Mouse (Mus musculus): ENCODE measurements at regions not wholly inside any gene's neighbourhood (a gene's known extent, or its start where the extent isn't known, plus 50 kb on each side); places are given as distances from the start of the nearest gene placed in this dataset.

- 82% methylated on average over 3 of the region's 3 CpGs for WGBS
- no peak for DNase-seq (ENCODE audit: low spot score)
- Histone ChIP-seq H3K27me3 (ENCODE audit: low read depth, poor library complexity, severe bottlenecking) (no peaks in the 10 kb centered on the region), H3K9me3 (replicated peaks) (no peaks in the 10 kb centered on the region), H3K4me3 (no peak overlapping the region), H3K27ac (replicated peaks) (no peak overlapping the region), H3K4me1 (peaks cover 22% of the 10 kb centered on the region), H3K36me3 (no peaks in the 10 kb centered on the region)
These were observed 244.7 kb upstream of the Noct start for GRCm38 (mm10) chr3:50979592-50979991.

DNA sequence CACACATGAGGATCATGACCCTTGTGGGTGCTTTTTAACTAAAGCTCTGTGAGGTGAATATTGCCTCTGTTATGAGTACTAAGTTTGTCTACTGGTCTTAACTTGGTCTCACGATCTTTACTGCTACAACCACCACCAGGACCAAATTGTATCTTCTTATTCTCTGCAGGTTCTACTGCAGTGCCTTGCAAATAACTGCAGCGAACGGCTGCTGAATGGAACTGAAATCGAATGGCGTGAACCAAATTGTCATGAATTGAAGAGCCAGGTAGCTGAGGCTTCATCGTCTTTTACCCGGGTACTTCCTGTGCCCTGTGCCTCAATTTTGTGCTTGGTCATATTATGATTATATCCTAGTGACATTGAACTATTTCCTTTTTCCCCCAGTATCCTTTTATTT is 242.5 kb upstream of the Noct start:
- no peak for DNase-seq (ENCODE audit: low spot score)
- WGBS, result 93% methylated on average over 7 of the region's 7 CpGs
- H3K27me3 ChIP-seq (ENCODE audit: low read depth, poor library complexity, severe bottlenecking), result no peaks in the 10 kb centered on the region

GRCm38 (mm10) chr3:50982649-50983048 is 241.6 kb upstream of the Noct start:
- Histone ChIP-seq H3K4me3 (no peak overlapping the region), H3K9me3 (replicated peaks) (no peaks in the 10 kb centered on the region), H3K4me1 (peaks cover 39% of the 10 kb centered on the region), H3K27me3 (ENCODE audit: low read depth, poor library complexity, severe bottlenecking) (no peaks in the 10 kb centered on the region), H3K36me3 (no peaks in the 10 kb centered on the region), H3K27ac (replicated peaks) (peak overlapping the region; percentile 46)
- WGBS, result 65% methylated on average over 9 of the region's 9 CpGs
- no peak for DNase-seq (ENCODE audit: low spot score)

More for the DNA sequence above, 242.5 kb upstream of the Noct start:
- H3K4me1 ChIP-seq, result peaks cover 39% of the 10 kb centered on the region
- H3K9me3 ChIP-seq (replicated peaks), result no peaks in the 10 kb centered on the region
- H3K36me3 ChIP-seq, result no peaks in the 10 kb centered on the region
- no peak overlapping the region for H3K4me3 ChIP-seq
- no peak overlapping the region for H3K27ac ChIP-seq (replicated peaks)

- Histone ChIP-seq H3K27me3 (ENCODE audit: low read depth, poor library complexity, severe bottlenecking) (no peaks in the 10 kb centered on the region), H3K27ac (replicated peaks) (peak overlapping the region; percentile 46), H3K4me1 (peaks cover 39% of the 10 kb centered on the region), H3K9me3 (replicated peaks) (no peaks in the 10 kb centered on the region), H3K4me3 (no peak overlapping the region), H3K36me3 (no peaks in the 10 kb centered on the region)
- DNase-seq (ENCODE audit: low spot score), result no peak
- WGBS, result 76% methylated on average over 5 of the region's 5 CpGs
These were observed 241.1 kb upstream of the Noct start for GRCm38 (mm10) chr3:50983126-50983525.

- Histone ChIP-seq H3K27me3 (ENCODE audit: low read depth, poor library complexity, severe bottlenecking) (no peaks in the 10 kb centered on the region), H3K36me3 (no peaks in the 10 kb centered on the region), H3K9me3 (replicated peaks) (no peaks in the 10 kb centered on the region), H3K4me1 (peaks cover 39% of the 10 kb centered on the region), H3K27ac (replicated peaks) (peak overlapping the region; percentile 74), H3K4me3 (no peak overlapping the region)
- 62% methylated on average over 12 of the region's 12 CpGs for WGBS
- peak; percentile 28 for DNase-seq (ENCODE audit: low spot score)
These were observed 240.1 kb upstream of the Noct start for GRCm38 (mm10) chr3:50983962-50984765.

- peaks cover 40% of the 10 kb centered on the region for H3K4me1 ChIP-seq
- no peaks in the 10 kb centered on the region for H3K27me3 ChIP-seq (ENCODE audit: low read depth, poor library complexity, severe bottlenecking)
- no peak for DNase-seq (ENCODE audit: low spot score)
- WGBS, result 96% methylated on average over 12 of the region's 12 CpGs
- no peaks in the 10 kb centered on the region for H3K36me3 ChIP-seq
- H3K27ac ChIP-seq (replicated peaks), result no peak overlapping the region
- no peak overlapping the region for H3K4me3 ChIP-seq
- H3K9me3 ChIP-seq (replicated peaks), result no peaks in the 10 kb centered on the region
These were observed 236.4 kb upstream of the Noct start for GRCm38 (mm10) chr3:50987821-50988220.

DNA sequence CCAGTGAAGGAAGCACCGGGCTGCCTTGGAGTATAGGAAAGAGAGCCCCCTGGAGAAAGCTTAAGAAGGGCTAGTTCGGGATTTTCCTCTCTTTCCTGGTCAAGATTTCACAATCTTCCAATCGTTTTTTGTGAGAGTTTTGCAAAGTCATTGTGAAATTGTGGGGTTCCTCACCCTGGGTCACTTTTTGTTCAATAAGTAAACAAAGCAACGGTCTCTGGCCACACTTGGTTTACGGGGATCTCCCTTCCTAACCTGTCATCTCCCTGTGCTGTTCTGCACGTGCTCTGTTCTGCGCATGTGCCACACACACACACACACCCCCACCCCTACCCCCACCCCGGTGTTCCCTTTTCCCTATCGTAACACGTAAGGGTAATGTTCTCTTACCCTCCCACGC is 233.4 kb upstream of the Noct start:
- no peak for DNase-seq (ENCODE audit: low spot score)
- Histone ChIP-seq H3K4me1 (peaks cover 12% of the 10 kb centered on the region), H3K36me3 (no peaks in the 10 kb centered on the region), H3K9me3 (replicated peaks) (no peaks in the 10 kb centered on the region), H3K27me3 (ENCODE audit: low read depth, poor library complexity, severe bottlenecking) (no peaks in the 10 kb centered on the region), H3K27ac (replicated peaks) (no peak overlapping the region), H3K4me3 (no peak overlapping the region)
- WGBS, result 81% methylated on average over 11 of the region's 11 CpGs

DNA sequence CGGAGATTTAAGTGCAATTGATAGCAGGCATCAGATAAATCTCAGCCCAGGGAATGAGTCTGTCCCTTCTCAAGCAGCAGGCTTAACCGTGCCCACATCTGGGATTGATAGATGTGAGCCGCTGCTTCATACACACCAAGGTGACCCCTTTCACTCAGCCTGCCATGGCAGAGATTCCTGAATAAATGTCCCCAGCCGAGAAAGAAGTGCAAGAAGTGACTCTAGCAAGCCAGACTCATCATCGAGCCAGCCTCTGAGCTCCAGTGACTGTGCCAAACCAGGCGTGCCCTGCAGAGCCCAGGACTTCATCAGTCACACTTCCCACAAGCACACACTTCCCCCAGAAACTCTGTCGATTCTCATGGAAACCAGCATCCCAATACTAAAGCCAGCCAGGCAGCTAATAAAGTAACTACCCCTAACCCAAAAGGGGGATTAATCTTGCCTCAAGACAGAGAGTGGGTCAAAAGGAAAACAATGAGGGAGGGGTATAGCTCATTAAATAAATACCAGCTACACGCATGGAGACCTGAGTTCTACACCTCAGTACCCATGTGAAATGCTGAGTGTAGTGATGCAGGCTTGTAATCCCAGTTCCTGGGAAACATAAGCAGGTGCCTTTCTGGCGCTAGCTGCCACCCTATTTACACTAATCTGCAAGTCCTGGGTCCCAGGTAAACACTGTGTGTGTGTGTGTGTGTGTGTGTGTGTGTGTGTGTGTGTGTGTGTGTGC is 231.5 kb upstream of the Noct start:
- Histone ChIP-seq H3K27me3 (ENCODE audit: low read depth, poor library complexity, severe bottlenecking) (no peaks in the 10 kb centered on the region), H3K4me1 (peaks cover 7% of the 10 kb centered on the region), H3K36me3 (no peaks in the 10 kb centered on the region), H3K27ac (replicated peaks) (0 out of 2 replicates have a peak overlapping the region, but pooled peaks have one; percentile 28), H3K4me3 (no peak overlapping the region), H3K9me3 (replicated peaks) (no peaks in the 10 kb centered on the region)
- WGBS, result 49% methylated on average over 9 of the region's 9 CpGs
- no peak for DNase-seq (ENCODE audit: low spot score)

- Histone ChIP-seq H3K9me3 (replicated peaks) (no peaks in the 10 kb centered on the region), H3K4me1 (peaks cover 21% of the 10 kb centered on the region), H3K27ac (replicated peaks) (no peak overlapping the region), H3K36me3 (no peaks in the 10 kb centered on the region), H3K4me3 (no peak overlapping the region), H3K27me3 (ENCODE audit: low read depth, poor library complexity, severe bottlenecking) (no peaks in the 10 kb centered on the region)
- WGBS, result 83% methylated on average over 3 of the region's 3 CpGs
- DNase-seq (ENCODE audit: low spot score), result no peak
These were observed 224.5 kb upstream of the Noct start for GRCm38 (mm10) chr3:50999745-51000144.

- Histone ChIP-seq H3K27ac (replicated peaks) (no peak overlapping the region), H3K4me1 (peaks cover 21% of the 10 kb centered on the region), H3K36me3 (no peaks in the 10 kb centered on the region), H3K4me3 (no peak overlapping the region), H3K27me3 (ENCODE audit: low read depth, poor library complexity, severe bottlenecking) (no peaks in the 10 kb centered on the region), H3K9me3 (replicated peaks) (no peaks in the 10 kb centered on the region)
- WGBS, result 97% methylated on average over 7 of the region's 7 CpGs
- no peak for DNase-seq (ENCODE audit: low spot score)
These were observed 223.3 kb upstream of the Noct start for GRCm38 (mm10) chr3:51000938-51001337.

GRCm38 (mm10) chr3:51002662-51003061 is 221.6 kb upstream of the Noct start:
- DNase-seq (ENCODE audit: low spot score), result no peak
- 53% methylated on average over 6 of the region's 6 CpGs for WGBS
- H3K27ac ChIP-seq (replicated peaks), result peak overlapping the region; percentile 68
- peaks cover 21% of the 10 kb centered on the region for H3K4me1 ChIP-seq
- no peaks in the 10 kb centered on the region for H3K36me3 ChIP-seq
- H3K4me3 ChIP-seq, result no peak overlapping the region
- H3K27me3 ChIP-seq (ENCODE audit: low read depth, poor library complexity, severe bottlenecking), result no peaks in the 10 kb centered on the region
- H3K9me3 ChIP-seq (replicated peaks), result no peaks in the 10 kb centered on the region

GRCm38 (mm10) chr3:51003506-51004170 is 220.6 kb upstream of the Noct start:
- no peaks in the 10 kb centered on the region for H3K27me3 ChIP-seq (ENCODE audit: low read depth, poor library complexity, severe bottlenecking)
- peaks cover 21% of the 10 kb centered on the region for H3K4me1 ChIP-seq
- H3K27ac ChIP-seq (replicated peaks), result peak overlapping the region; percentile 68
- H3K9me3 ChIP-seq (replicated peaks), result no peaks in the 10 kb centered on the region
- 82% methylated on average over 8 of the region's 8 CpGs for WGBS
- H3K4me3 ChIP-seq, result no peak overlapping the region
- no peaks in the 10 kb centered on the region for H3K36me3 ChIP-seq
- DNase-seq (ENCODE audit: low spot score), result no peak

DNA sequence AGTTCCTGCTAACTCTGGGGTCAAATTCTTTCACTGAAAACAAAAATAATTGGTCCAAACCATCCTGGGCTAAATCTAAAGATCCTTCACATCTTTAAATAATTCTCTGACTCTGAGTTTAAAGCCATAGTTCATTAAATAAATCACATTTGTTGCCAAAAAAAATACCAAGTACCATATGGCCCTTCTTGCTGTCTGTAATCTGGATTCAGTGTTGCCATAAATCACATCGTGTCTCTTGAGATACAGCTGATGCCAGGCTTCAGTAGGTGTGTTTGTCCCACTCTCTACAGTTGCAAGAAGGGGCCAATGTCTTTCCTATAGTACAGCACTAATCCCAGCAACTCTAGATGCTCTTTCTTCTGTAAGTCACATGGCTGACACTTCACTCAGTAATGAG is 220.0 kb upstream of the Noct start:
- H3K4me1 ChIP-seq, result peaks cover 21% of the 10 kb centered on the region
- 81% methylated on average over 1 of the region's 1 CpGs for WGBS
- H3K36me3 ChIP-seq, result no peaks in the 10 kb centered on the region
- H3K27me3 ChIP-seq (ENCODE audit: low read depth, poor library complexity, severe bottlenecking), result no peaks in the 10 kb centered on the region
- DNase-seq (ENCODE audit: low spot score), result no peak
- H3K4me3 ChIP-seq, result no peak overlapping the region
- H3K9me3 ChIP-seq (replicated peaks), result no peaks in the 10 kb centered on the region
- no peak overlapping the region for H3K27ac ChIP-seq (replicated peaks)
